Mouse (Mus musculus) R1 (cell line): Measurements from ENCODE around the gene Ceacam14.

ENCODE experiments used
- DNase-seq: peaks from one replicate; pipeline ENCODE4 v3.0.0-alpha.2; 2018; ENCODE audit warnings: low read depth, low spot score

Gene Ceacam14

DNA sequence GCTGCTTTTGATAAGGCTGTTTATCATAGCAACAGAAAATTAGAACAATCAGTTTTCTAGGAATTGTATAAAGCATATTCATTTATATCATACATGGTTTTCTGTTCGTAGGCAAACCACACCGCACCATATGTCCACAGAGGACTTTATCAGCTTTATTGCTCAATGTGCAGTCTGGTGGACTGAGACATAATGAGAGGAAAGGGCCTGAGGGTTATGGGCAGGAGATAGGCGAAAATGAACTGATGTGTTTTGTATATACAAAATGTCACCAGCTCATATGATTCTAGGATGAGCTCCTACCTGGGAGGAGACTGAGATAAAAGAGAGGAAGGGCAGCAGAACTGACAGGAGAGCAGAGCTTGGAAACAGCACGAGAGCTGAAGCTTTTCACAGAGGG lies at the start of gene Ceacam14:
Gene Ceacam14 (plus strand): TSS at position 301 of the 400 bp plus-strand sequence.
- no peak for DNase-seq
